Mouse (Mus musculus) lung, postnatal 36 days (tissue): ENCODE data around the gene Hs3st5.

Experiments used
- DNase-seq: peaks from one replicate; pipeline ENCODE4 v3.0.0; 2022; ENCODE audit warnings: mixed read lengths

The Hs3st5 gene

GRCm38 (mm10) chr10:36805788-36806187 lies 299.2 kb downstream of the Hs3st5 start:
- no peak for DNase-seq

GRCm38 (mm10) chr10:36807007-36807406 lies 300.4 kb downstream of the Hs3st5 start:
- no peak for DNase-seq

GRCm38 (mm10) chr10:36818867-36819266 lies 312.3 kb downstream of the Hs3st5 start:
- no peak for DNase-seq

GRCm38 (mm10) chr10:36829079-36829478 lies 322.5 kb downstream of the Hs3st5 start:
- no peak for DNase-seq

GRCm38 (mm10) chr10:36832204-36832603 lies 325.6 kb downstream of the Hs3st5 start:
- DNase-seq, result no peak

GRCm38 (mm10) chr10:36834224-36834623 lies 327.6 kb downstream of the Hs3st5 start:
- peak; percentile 10 for DNase-seq

- no peak for DNase-seq
Measured at GRCm38 (mm10) chr10:36835836-36836516, 329.4 kb downstream of the Hs3st5 start.

- no peak for DNase-seq
Measured at GRCm38 (mm10) chr10:36850231-36850630, 343.6 kb downstream of the Hs3st5 start.

GRCm38 (mm10) chr10:36862127-36862895 lies 355.7 kb downstream of the Hs3st5 start:
- DNase-seq, result no peak
